Mouse (Mus musculus) kidney, adult 2 months (tissue): ENCODE results near the gene Exoc6.

Experiments
- CTCF ChIP-seq: fragments of 200-500 bp; conservative IDR thresholded peaks from 2 replicates; pipeline ENCODE4 v1.5.1; 2011; ENCODE audit warnings: low read depth, mild to moderate bottlenecking, control low read depth, low read length, moderate library complexity, mixed read lengths; ENCODE audit not compliant: insufficient read depth, insufficient read length
- POLR2A ChIP-seq: fragments of 200-500 bp; IDR thresholded peaks from one replicate; pipeline ENCODE4 v1.6.1; 2011; ENCODE audit warnings: low read depth, low read length, control low read depth

GRCm38 (mm10) chr19:37537717-37538116, 12.5 kb upstream of the Exoc6 start:
- TF ChIP-seq POLR2A: no peak
- TF ChIP-seq CTCF: no peak
